Mouse (Mus musculus): ENCODE data around the gene Gm10666. TPM values are rescaled to one million over a fixed set of nuclear protein-coding genes. Genes with fewer than 3 reads are reported as not detected.
"Not testable (repeated sequence)": the region's sequence is repeated elsewhere in the genome, so short reads cannot be mapped to it uniquely, and the experiment has no call there.

Gene Gm10666
- not detected in 2 replicates for polyA plus RNA-seq (2014; fragmentation: Nextera tagmentation; extraction: Ambion mirVana)

GRCm38 (mm10) chr7:22134641-22135040, at the start of gene Gm10666:
TSS of gene Gm10666 (minus strand) at chr7:22134741.
- not testable (repeated sequence) for H3K4me2 ChIP-seq (ENCODE audit: low read depth, severe bottlenecking); ATAC-seq (ENCODE audit: insufficient number of reproducible peaks, low FRiP score, low TSS enrichment, low read depth); H3K9ac ChIP-seq (ENCODE audit: low read length); H3K9me3 ChIP-seq (ENCODE audit: control insufficient read depth, low read length); H3K27me3 ChIP-seq (ENCODE audit: control insufficient read depth, insufficient read depth, low read length); H3K4me1 ChIP-seq (ENCODE audit: control insufficient read depth, insufficient read depth, low read length); H3K36me3 ChIP-seq (ENCODE audit: control insufficient read depth, insufficient read depth, low read length); H3K27ac ChIP-seq (replicated peaks; ENCODE audit: low read depth, low read length); H3K4me3 ChIP-seq (ENCODE audit: low read depth, low read length); DNase-seq (ENCODE audit: low spot score)
- no CpG with 5 or more reads among the region's 5 CpGs for WGBS

- H3K27me3 ChIP-seq (ENCODE audit: control insufficient read depth, insufficient read depth, low read length); H3K9me3 ChIP-seq (ENCODE audit: control insufficient read depth, low read length); DNase-seq (ENCODE audit: low spot score); H3K27ac ChIP-seq (replicated peaks; ENCODE audit: low read depth, low read length); H3K4me3 ChIP-seq (ENCODE audit: low read depth, low read length); H3K4me1 ChIP-seq (ENCODE audit: control insufficient read depth, insufficient read depth, low read length); H3K4me2 ChIP-seq (ENCODE audit: low read depth, severe bottlenecking); ATAC-seq (ENCODE audit: insufficient number of reproducible peaks, low FRiP score, low TSS enrichment, low read depth); H3K36me3 ChIP-seq (ENCODE audit: control insufficient read depth, insufficient read depth, low read length); H3K9ac ChIP-seq (ENCODE audit: low read length): not testable (repeated sequence)
- WGBS = no CpG with 5 or more reads among the region's 3 CpGs
These were observed 29.4 kb upstream of the Gm10666 start, which contains the start of gene Vmn1r142 for GRCm38 (mm10) chr7:22163935-22164334. TSS of gene Vmn1r142 (minus strand) at chr7:22164035.

- not testable (repeated sequence) for H3K4me2 ChIP-seq (ENCODE audit: low read depth, severe bottlenecking); H3K9me3 ChIP-seq (ENCODE audit: control insufficient read depth, low read length); H3K27ac ChIP-seq (replicated peaks; ENCODE audit: low read depth, low read length); H3K36me3 ChIP-seq (ENCODE audit: control insufficient read depth, insufficient read depth, low read length); ATAC-seq (ENCODE audit: insufficient number of reproducible peaks, low FRiP score, low TSS enrichment, low read depth); H3K9ac ChIP-seq (ENCODE audit: low read length); H3K4me1 ChIP-seq (ENCODE audit: control insufficient read depth, insufficient read depth, low read length); H3K27me3 ChIP-seq (ENCODE audit: control insufficient read depth, insufficient read depth, low read length); DNase-seq (ENCODE audit: low spot score); H3K4me3 ChIP-seq (ENCODE audit: low read depth, low read length)
- WGBS = no CpG with 5 or more reads among the region's 2 CpGs
These were observed 16.4 kb downstream of the Gm10666 start, which contains the start of gene Gm16451 for GRCm38 (mm10) chr7:22118145-22118544. TSS of gene Gm16451 (minus strand) at chr7:22118245.

Other genes starting within 250 kb of the Gm10666 start
- not detected in 2 replicates for gene Gm5891, start 213.4 kb downstream of the Gm10666 start, polyA plus RNA-seq (2014; fragmentation: Nextera tagmentation; extraction: Ambion mirVana)
- not detected in 2 replicates for gene Vmn1r137, start 140.2 kb downstream of the Gm10666 start, polyA plus RNA-seq (2014; fragmentation: Nextera tagmentation; extraction: Ambion mirVana)
- not detected in 2 replicates for gene Vmn1r138, start 105.8 kb downstream of the Gm10666 start, polyA plus RNA-seq (2014; fragmentation: Nextera tagmentation; extraction: Ambion mirVana)
- not detected in 2 replicates for gene Gm6176, start 78.4 kb downstream of the Gm10666 start, polyA plus RNA-seq (2014; fragmentation: Nextera tagmentation; extraction: Ambion mirVana)
- gene Vmn1r139, start 65.7 kb downstream of the Gm10666 start, polyA plus RNA-seq (2014; fragmentation: Nextera tagmentation; extraction: Ambion mirVana) = not detected in 2 replicates
- gene Gm16451, start 16.5 kb downstream of the Gm10666 start, polyA plus RNA-seq (2014; fragmentation: Nextera tagmentation; extraction: Ambion mirVana) = not detected in 2 replicates
- gene Vmn1r142, start 29.3 kb upstream of the Gm10666 start, polyA plus RNA-seq (2014; fragmentation: Nextera tagmentation; extraction: Ambion mirVana) = not detected in 2 replicates
- not detected in 2 replicates for gene Vmn1r143, start 54.6 kb upstream of the Gm10666 start, polyA plus RNA-seq (2014; fragmentation: Nextera tagmentation; extraction: Ambion mirVana)
- not detected in 2 replicates for gene Gm8653, start 66.5 kb upstream of the Gm10666 start, polyA plus RNA-seq (2014; fragmentation: Nextera tagmentation; extraction: Ambion mirVana)
- not detected in 2 replicates for gene Gm8453, start 94.7 kb upstream of the Gm10666 start, polyA plus RNA-seq (2014; fragmentation: Nextera tagmentation; extraction: Ambion mirVana)
- gene Gm4187, start 195.0 kb upstream of the Gm10666 start, polyA plus RNA-seq (2014; fragmentation: Nextera tagmentation; extraction: Ambion mirVana) = not detected in 2 replicates
- not detected in 2 replicates for gene Gm8660, start 236.3 kb upstream of the Gm10666 start, polyA plus RNA-seq (2014; fragmentation: Nextera tagmentation; extraction: Ambion mirVana)

Measured in limb, embryonic 11.5 days (tissue).